Mouse (Mus musculus) liver, embryonic 14.5 days (tissue): ENCODE measurements around the gene Tmem143. TPM values are rescaled to one million over a fixed set of nuclear protein-coding genes. Genes with fewer than 3 reads are reported as not detected.
A peak's percentile ranks its signal among the peaks of the same experiment; 100 is the strongest.
"Not testable (repeated sequence)": the region's sequence is repeated elsewhere in the genome, so short reads cannot be mapped to it uniquely, and the experiment has no call there.

Experiments used
- ATAC-seq: fragments of 200-750 bp; cut with Nextera tagmentation; 2 replicates; pipeline ENCODE4 v1.8.0; 2017; ENCODE audit warnings: moderate number of reproducible peaks, mild to moderate bottlenecking, moderate library complexity; ENCODE audit not compliant: insufficient read depth
- DNase-seq, 3 experiments: peaks; one replicate each; pipeline ENCODE4 v3.0.0-alpha.2; 2012 to 2013; ENCODE audit warnings: low read depth in 3 of 3, low spot score in 3 of 3
- H3K27ac ChIP-seq: fragments of 300-500 bp; sonication (generic); 2 replicates; pipeline ENCODE4 v1.5.1; 2014; ENCODE audit warnings: moderate library complexity, mild to moderate bottlenecking, control low read depth, inconsistent platforms
- H3K27me3 ChIP-seq: fragments of 300-500 bp; sonication (generic); 2 replicates; pipeline ENCODE4 v1.6.1; 2014; ENCODE audit warnings: mild to moderate bottlenecking, low read length, moderate library complexity; ENCODE audit not compliant: control insufficient read depth, insufficient read depth
- H3K36me3 ChIP-seq: fragments of 300-500 bp; sonication (generic); replicated peaks from 2 replicates; pipeline ENCODE4 v1.6.1; 2014; ENCODE audit warnings: low read depth; ENCODE audit not compliant: control insufficient read depth, insufficient read depth
- H3K4me1 ChIP-seq, 2 experiments: fragments of 200-500 bp in 1 of 2; fragments of 300-500 bp in 1 of 2; sonication (generic) in 1 of 2; replicated peaks; 2 replicates each; pipeline ENCODE4 v1.6.1; 2012 to 2014; ENCODE audit warnings: antibody characterized with exemption in 1 of 2, inconsistent platforms in 1 of 2, low read length in 1 of 2; ENCODE audit not compliant: control insufficient read depth in 2 of 2, insufficient read depth in 2 of 2
- H3K4me2 ChIP-seq: fragments of 300-500 bp; sonication (generic); 2 replicates; pipeline ENCODE4 v1.6.1; 2014; ENCODE audit warnings: low read depth, mild to moderate bottlenecking, control low read depth, moderate library complexity
- H3K4me3 ChIP-seq, 2 experiments: fragments of 200-500 bp in 1 of 2; fragments of 300-500 bp in 1 of 2; sonication (generic) in 1 of 2; 2 replicates each; pipeline ENCODE4 v1.5.1; 2012 to 2014; ENCODE audit warnings: low read depth in 2 of 2, low read length in 2 of 2, mild to moderate bottlenecking in 2 of 2, control low read depth in 1 of 2, inconsistent platforms in 1 of 2, moderate library complexity in 1 of 2; ENCODE audit not compliant: insufficient read depth in 1 of 2
- H3K9ac ChIP-seq: fragments of 300-500 bp; sonication (generic); replicated peaks from 2 replicates; pipeline ENCODE4 v1.6.1; 2014; ENCODE audit warnings: mild to moderate bottlenecking, control low read depth, moderate library complexity
- H3K9me3 ChIP-seq: fragments of 300-500 bp; sonication (generic); 2 replicates; pipeline ENCODE4 v1.6.1; 2016; ENCODE audit warnings: low read length, mixed read lengths; ENCODE audit not compliant: control insufficient read depth
- CTCF ChIP-seq: IDR thresholded peaks from 2 replicates; pipeline ENCODE4 v1.5.1; 2016; ENCODE audit warnings: antibody characterized with exemption, low read depth, control low read depth
- EP300 ChIP-seq: IDR thresholded peaks from 2 replicates; pipeline ENCODE4 v1.6.1; 2016; ENCODE audit warnings: antibody characterized with exemption, low read depth
- WGBS: fragments of 180-500 bp; shearing (Covaris S2); extraction: QIAGEN DNeasy Blood & Tissue Kit; methylation state at CpG from one replicate; pipeline ENCODE4 v1.1.7; 2014; ENCODE audit not compliant: insufficient replicate concordance; 5-methylcytosine and 5-hydroxymethylcytosine counted together
- polyA plus RNA-seq, 2 experiments: library from polyadenylated mRNA; depleted of rRNA in 1 of 2; stranded (reverse) in 1 of 2; unstranded in 1 of 2; fragments of >200 nt; fragmentation: Nextera tagmentation in 1 of 2; extraction: Ambion mirVana in 1 of 2; gene quantifications; 2 replicates each; pipeline versions ENCODE4 v1.2.1 to v1.2.3; 2012 to 2014

Tmem143 gene
- polyA plus RNA-seq, 2 experiments = 2.4 to 8.6 TPM

DNA sequence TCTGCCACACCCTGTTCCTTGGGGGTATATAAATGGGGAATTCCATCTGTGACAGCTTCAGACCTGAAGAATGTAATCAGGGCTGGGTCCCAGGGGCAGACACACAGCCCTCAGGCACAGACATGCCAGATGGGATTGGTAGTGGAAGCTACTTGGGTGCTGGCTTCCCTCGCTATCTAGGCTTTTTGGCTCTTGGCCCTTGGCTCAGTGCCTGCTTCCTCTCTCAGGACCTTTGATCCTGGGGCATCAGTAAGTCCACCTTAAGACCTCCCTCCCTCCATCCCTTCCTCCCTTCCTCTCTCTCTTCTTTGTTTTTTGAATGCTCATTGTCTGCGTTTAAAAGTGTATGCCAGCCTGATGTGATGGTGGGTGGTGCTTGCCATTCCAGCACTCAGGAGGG is 43.1 kb downstream of the Tmem143 start:
- H3K36me3 ChIP-seq = no peaks in the 10 kb centered on the region
- 38% methylated on average over 2 of the region's 2 CpGs for WGBS
- TF ChIP-seq EP300 (no peak), CTCF (no peak)
- H3K9me3 ChIP-seq = no peaks in the 10 kb centered on the region
- no peak overlapping the region for H3K9ac ChIP-seq
- H3K4me1 ChIP-seq = no peaks in the 10 kb centered on the region
- ATAC-seq (no peak), DNase-seq (no peak)
- H3K27me3 ChIP-seq = no peaks in the 10 kb centered on the region
- no peak overlapping the region for H3K27ac ChIP-seq
- H3K4me3 ChIP-seq = no peak overlapping the region
- no peak overlapping the region for H3K4me2 ChIP-seq

DNA sequence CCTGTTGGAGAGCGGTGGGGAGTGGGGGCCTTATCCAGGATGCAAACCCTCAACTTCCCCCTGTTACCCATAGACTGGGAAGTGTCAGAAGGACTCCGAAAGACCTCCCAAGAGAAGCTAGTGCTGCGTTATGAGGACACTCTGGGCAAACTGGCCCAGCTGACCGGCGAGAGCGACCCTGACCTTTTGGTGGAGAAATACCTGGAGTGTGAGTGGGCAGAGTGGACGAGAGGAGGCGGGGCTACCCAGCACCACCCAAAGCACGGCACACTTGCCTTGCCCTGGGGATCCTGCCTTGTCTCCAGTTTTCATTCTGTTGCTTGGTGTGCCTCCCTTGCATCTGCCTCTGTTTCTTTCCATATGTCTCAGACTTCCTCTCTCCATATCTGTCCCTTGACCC is 45.2 kb downstream of the Tmem143 start:
- no peaks in the 10 kb centered on the region for H3K27me3 ChIP-seq
- WGBS = 62% methylated on average over 9 of the region's 9 CpGs
- H3K4me1 ChIP-seq = no peaks in the 10 kb centered on the region
- H3K9me3 ChIP-seq = no peaks in the 10 kb centered on the region
- DNase-seq (no peak), ATAC-seq (no peak)
- no peak overlapping the region for H3K4me2 ChIP-seq
- TF ChIP-seq CTCF = no peak
- TF ChIP-seq EP300 = no peak
- H3K4me3 ChIP-seq = no peak overlapping the region
- no peaks in the 10 kb centered on the region for H3K36me3 ChIP-seq
- no peak overlapping the region for H3K27ac ChIP-seq
- no peak overlapping the region for H3K9ac ChIP-seq

DNA sequence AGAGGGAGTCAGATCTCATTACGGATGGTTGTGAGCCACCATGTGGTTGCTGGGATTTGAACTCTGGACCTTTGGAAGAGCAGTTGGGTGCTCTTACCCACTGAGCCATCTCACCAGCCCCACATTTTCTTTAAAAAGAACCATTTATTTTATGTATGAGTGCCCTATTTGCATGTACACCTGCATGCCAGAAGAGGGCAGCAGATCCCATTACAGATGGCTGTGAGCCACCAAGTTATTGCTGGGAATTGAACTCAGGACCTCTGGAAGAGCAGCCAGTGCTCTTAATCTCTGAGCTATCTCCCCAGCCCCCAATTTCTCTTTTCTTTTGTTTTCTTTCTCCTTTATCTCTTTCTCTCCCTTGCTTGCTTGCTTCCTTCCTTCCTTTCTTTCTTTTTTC is 46.5 kb downstream of the Tmem143 start:
- H3K9ac ChIP-seq, H3K4me1 ChIP-seq, H3K4me2 ChIP-seq, DNase-seq, H3K9me3 ChIP-seq, H3K27me3 ChIP-seq, H3K36me3 ChIP-seq, ATAC-seq, H3K4me3 ChIP-seq, H3K27ac ChIP-seq: not testable (repeated sequence)
- peak; percentile 54 for TF ChIP-seq CTCF
- WGBS = 25% methylated on average over 1 of the region's 1 CpGs

DNA sequence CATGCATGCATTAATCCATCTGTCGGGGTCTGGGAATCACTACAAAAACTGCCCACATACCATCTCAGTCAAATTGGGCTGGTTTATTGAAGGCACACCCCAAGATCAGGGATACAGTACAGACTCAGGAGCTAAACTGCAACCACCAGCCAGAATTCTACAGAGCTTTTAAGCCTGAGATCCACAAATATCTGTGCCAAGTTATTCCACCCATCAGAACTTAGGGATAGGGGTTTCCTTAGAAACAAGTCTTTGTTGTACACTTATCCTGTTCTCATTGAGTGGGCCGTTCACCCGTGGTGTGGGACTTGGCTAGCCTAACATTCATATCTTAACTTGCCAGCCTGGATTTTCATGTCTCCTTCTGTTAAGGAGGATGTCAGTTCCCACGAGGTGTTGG is 52.3 kb downstream of the Tmem143 start:
- WGBS = 49% methylated on average over 4 of the region's 4 CpGs
- Histone ChIP-seq H3K36me3 (no peaks in the 10 kb centered on the region), H3K4me2 (no peak overlapping the region), H3K27me3 (no peaks in the 10 kb centered on the region), H3K4me1 (no peaks in the 10 kb centered on the region), H3K4me3 (no peak overlapping the region), H3K9me3 (no peaks in the 10 kb centered on the region), H3K9ac (no peak overlapping the region), H3K27ac (no peak overlapping the region)
- DNase-seq (no peak), ATAC-seq (no peak)
- TF ChIP-seq CTCF (no peak), EP300 (no peak)

DNA sequence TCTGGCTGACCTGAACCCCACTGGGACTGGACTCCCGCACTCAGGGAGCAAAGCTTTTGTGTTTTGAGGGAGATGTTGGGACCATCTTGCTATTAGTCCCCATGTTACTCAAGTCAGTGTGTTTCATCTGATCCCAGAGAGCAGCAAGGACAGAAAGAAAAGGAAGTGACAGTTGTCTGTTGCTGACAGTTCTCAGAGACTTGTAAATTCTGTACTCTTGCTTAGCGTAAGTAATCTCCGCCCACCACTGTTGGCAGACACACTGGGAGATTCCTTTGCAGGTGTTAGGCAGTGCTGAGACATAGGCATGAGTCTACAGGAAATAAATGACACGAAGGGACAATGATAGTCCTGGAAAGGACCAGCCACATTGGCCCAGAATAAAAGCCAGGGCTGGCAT is 59.9 kb downstream of the Tmem143 start:
- no peak overlapping the region for H3K4me2 ChIP-seq
- H3K27ac ChIP-seq = no peak overlapping the region
- H3K27me3 ChIP-seq = no peaks in the 10 kb centered on the region
- no peaks in the 10 kb centered on the region for H3K36me3 ChIP-seq
- 31% methylated on average over 4 of the region's 4 CpGs for WGBS
- H3K4me1 ChIP-seq = no peaks in the 10 kb centered on the region
- ATAC-seq (no peak), DNase-seq (no peak)
- H3K9me3 ChIP-seq = no peaks in the 10 kb centered on the region
- H3K4me3 ChIP-seq = no peak overlapping the region
- H3K9ac ChIP-seq = no peak overlapping the region
- no peak for TF ChIP-seq CTCF

Other genes with a start within 250 kb of the Tmem143 start
- gene Fut2, start 230.5 kb upstream of the Tmem143 start, polyA plus RNA-seq (2012; rRNA removed) = 0.17 TPM in 1 of 2 replicates, not detected in the other
- not detected in 2 replicates for gene Fut2, start 230.5 kb upstream of the Tmem143 start, polyA plus RNA-seq (2014; fragmentation: Nextera tagmentation; extraction: Ambion mirVana)
- 0.04 TPM in 1 of 2 replicates, not detected in the other for gene Ntn5, start 212.9 kb upstream of the Tmem143 start, polyA plus RNA-seq (2012; rRNA removed)
- not detected in 2 replicates for gene Ntn5, start 212.9 kb upstream of the Tmem143 start, polyA plus RNA-seq (2014; fragmentation: Nextera tagmentation; extraction: Ambion mirVana)
- 0.02 and 0.03 TPM in 2 replicates for gene Sec1, start 202.5 kb upstream of the Tmem143 start, polyA plus RNA-seq (2012; rRNA removed)
- gene Sec1, start 202.5 kb upstream of the Tmem143 start, polyA plus RNA-seq (2014; fragmentation: Nextera tagmentation; extraction: Ambion mirVana) = not detected in 2 replicates
- 0.23 and 0.58 TPM in 2 replicates for gene Car11, start 197.1 kb upstream of the Tmem143 start, polyA plus RNA-seq (2012; rRNA removed)
- gene Car11, start 197.1 kb upstream of the Tmem143 start, polyA plus RNA-seq (2014; fragmentation: Nextera tagmentation; extraction: Ambion mirVana) = 0.42 and 0.44 TPM in 2 replicates
- 0.69 and 0.80 TPM in 2 replicates for gene Dbp, start 191.9 kb upstream of the Tmem143 start, polyA plus RNA-seq (2012; rRNA removed)
- gene Dbp, start 191.9 kb upstream of the Tmem143 start, polyA plus RNA-seq (2014; fragmentation: Nextera tagmentation; extraction: Ambion mirVana) = 0.51 and 0.54 TPM in 2 replicates
- gene Rpl18, start 181.5 kb upstream of the Tmem143 start, polyA plus RNA-seq (2012; rRNA removed) = 499 and 605 TPM in 2 replicates
- 832 and 846 TPM in 2 replicates for gene Rpl18, start 181.5 kb upstream of the Tmem143 start, polyA plus RNA-seq (2014; fragmentation: Nextera tagmentation; extraction: Ambion mirVana)
- 7.6 and 9.1 TPM in 2 replicates for gene Sphk2, start 178.9 kb upstream of the Tmem143 start, polyA plus RNA-seq (2012; rRNA removed)
- 5.8 and 9.0 TPM in 2 replicates for gene Sphk2, start 178.9 kb upstream of the Tmem143 start, polyA plus RNA-seq (2014; fragmentation: Nextera tagmentation; extraction: Ambion mirVana)
- 0.31 and 0.32 TPM in 2 replicates for gene Fam83e, start 175.7 kb upstream of the Tmem143 start, polyA plus RNA-seq (2012; rRNA removed)
- 0.14 and 0.32 TPM in 2 replicates for gene Fam83e, start 175.7 kb upstream of the Tmem143 start, polyA plus RNA-seq (2014; fragmentation: Nextera tagmentation; extraction: Ambion mirVana)
- not detected in 2 replicates for gene Spaca4, start 171.1 kb upstream of the Tmem143 start, polyA plus RNA-seq (2012; rRNA removed)
- gene Spaca4, start 171.1 kb upstream of the Tmem143 start, polyA plus RNA-seq (2014; fragmentation: Nextera tagmentation; extraction: Ambion mirVana) = not detected in 2 replicates
- gene Lmtk3, start 113.2 kb upstream of the Tmem143 start, polyA plus RNA-seq (2012; rRNA removed) = 0.18 and 0.48 TPM in 2 replicates
- not detected in 2 replicates for gene Lmtk3, start 113.2 kb upstream of the Tmem143 start, polyA plus RNA-seq (2014; fragmentation: Nextera tagmentation; extraction: Ambion mirVana)
- gene Sult2b1, start 112.3 kb upstream of the Tmem143 start, polyA plus RNA-seq (2012; rRNA removed) = 0.06 and 0.35 TPM in 2 replicates
- gene Sult2b1, start 112.3 kb upstream of the Tmem143 start, polyA plus RNA-seq (2014; fragmentation: Nextera tagmentation; extraction: Ambion mirVana) = 0.15 and 0.43 TPM in 2 replicates
- 14.5 and 19.4 TPM in 2 replicates for gene Cyth2, start 82.4 kb upstream of the Tmem143 start, polyA plus RNA-seq (2012; rRNA removed)
- 23.0 and 26.5 TPM in 2 replicates for gene Cyth2, start 82.4 kb upstream of the Tmem143 start, polyA plus RNA-seq (2014; fragmentation: Nextera tagmentation; extraction: Ambion mirVana)
- 0.06 and 0.11 TPM in 2 replicates for gene Kcnj14, start 72.2 kb upstream of the Tmem143 start, polyA plus RNA-seq (2012; rRNA removed)
- 0.06 and 0.19 TPM in 2 replicates for gene Kcnj14, start 72.2 kb upstream of the Tmem143 start, polyA plus RNA-seq (2014; fragmentation: Nextera tagmentation; extraction: Ambion mirVana)
- gene Grwd1, start 66.0 kb upstream of the Tmem143 start, polyA plus RNA-seq (2012; rRNA removed) = 11.2 and 12.8 TPM in 2 replicates
- gene Grwd1, start 66.0 kb upstream of the Tmem143 start, polyA plus RNA-seq (2014; fragmentation: Nextera tagmentation; extraction: Ambion mirVana) = 23.0 and 23.7 TPM in 2 replicates
- 53.9 and 74.6 TPM in 2 replicates for gene Kdelr1, start 24.2 kb upstream of the Tmem143 start, polyA plus RNA-seq (2012; rRNA removed)
- gene Kdelr1, start 24.2 kb upstream of the Tmem143 start, polyA plus RNA-seq (2014; fragmentation: Nextera tagmentation; extraction: Ambion mirVana) = 33.9 and 34.8 TPM in 2 replicates
- gene Grin2d, start 18.6 kb upstream of the Tmem143 start, polyA plus RNA-seq (2012; rRNA removed) = 0.11 and 0.13 TPM in 2 replicates
- gene Grin2d, start 18.6 kb upstream of the Tmem143 start, polyA plus RNA-seq (2014; fragmentation: Nextera tagmentation; extraction: Ambion mirVana) = 0.01 TPM in 1 of 2 replicates, not detected in the other
- 0.86 and 1.2 TPM in 2 replicates for gene Syngr4, start 227 bp upstream of the Tmem143 start, polyA plus RNA-seq (2012; rRNA removed)
- 1.2 and 1.3 TPM in 2 replicates for gene Syngr4, start 227 bp upstream of the Tmem143 start, polyA plus RNA-seq (2014; fragmentation: Nextera tagmentation; extraction: Ambion mirVana)
- gene Emp3, start 24.5 kb downstream of the Tmem143 start, polyA plus RNA-seq (2012; rRNA removed) = 29.0 and 39.6 TPM in 2 replicates
- gene Emp3, start 24.5 kb downstream of the Tmem143 start, polyA plus RNA-seq (2014; fragmentation: Nextera tagmentation; extraction: Ambion mirVana) = 54.9 and 61.8 TPM in 2 replicates
- 0.96 and 1.0 TPM in 2 replicates for gene Ccdc114, start 27.1 kb downstream of the Tmem143 start, polyA plus RNA-seq (2012; rRNA removed)
- gene Ccdc114, start 27.1 kb downstream of the Tmem143 start, polyA plus RNA-seq (2014; fragmentation: Nextera tagmentation; extraction: Ambion mirVana) = 0.82 and 1.2 TPM in 2 replicates
- 12.0 and 12.4 TPM in 2 replicates for gene Abcc6, start 133.4 kb downstream of the Tmem143 start, polyA plus RNA-seq (2012; rRNA removed)
- gene Abcc6, start 133.4 kb downstream of the Tmem143 start, polyA plus RNA-seq (2014; fragmentation: Nextera tagmentation; extraction: Ambion mirVana) = 4.1 and 7.8 TPM in 2 replicates
- gene Nomo1, start 136.8 kb downstream of the Tmem143 start, polyA plus RNA-seq (2012; rRNA removed) = 13.6 and 17.0 TPM in 2 replicates
- 12.9 and 14.9 TPM in 2 replicates for gene Nomo1, start 136.8 kb downstream of the Tmem143 start, polyA plus RNA-seq (2014; fragmentation: Nextera tagmentation; extraction: Ambion mirVana)
- 0.02 and 0.10 TPM in 2 replicates for gene Kcnj11, start 203.8 kb downstream of the Tmem143 start, polyA plus RNA-seq (2012; rRNA removed)
- gene Kcnj11, start 203.8 kb downstream of the Tmem143 start, polyA plus RNA-seq (2014; fragmentation: Nextera tagmentation; extraction: Ambion mirVana) = not detected in 2 replicates